8 mouse cellular contexts compared by ENCODE assay signal in genomic region chr13:6191915-6192295, GRCm38 (mm10).
DNase-seq lines count a peak whose midpoint lies in the region; ATAC-seq and TF ChIP-seq lines count a peak whose summit lies in the region.

No protein-coding gene starts in this region.

- no peak overlapping the region for H3K4me3 ChIP-seq in limb, embryonic 14.5 days (replicated peaks; ENCODE audit: low read length)
- H3K4me3 ChIP-seq in limb, embryonic 10.5 days: no peak overlapping the region
- H3K4me3 ChIP-seq in kidney, embryonic 14.5 days (ENCODE audit: low read length): no peak overlapping the region
- H3K4me3 ChIP-seq in forebrain, embryonic 15.5 days: no peak overlapping the region
- H3K4me3 ChIP-seq in forebrain, postnatal 0 days (ENCODE audit: low read depth, low read length): no peak overlapping the region
- no peak overlapping the region for H3K4me3 ChIP-seq in intestine, embryonic 16.5 days (ENCODE audit: low read length)

- peaks cover 7% of the 10 kb centered on the region; the same call in 1 of the 2 replicates for H3K4me1 ChIP-seq in limb, embryonic 14.5 days (ENCODE audit: control insufficient read depth, insufficient read depth, low read length)
- H3K4me1 ChIP-seq in limb, embryonic 10.5 days: peaks cover 10% of the 10 kb centered on the region; the same call in 1 of the 2 replicates
- no peaks in the 10 kb centered on the region for H3K4me1 ChIP-seq in kidney, embryonic 14.5 days (ENCODE audit: control insufficient read depth, insufficient read depth, low read length)
- H3K4me1 ChIP-seq in forebrain, embryonic 15.5 days: peaks cover 19% of the 10 kb centered on the region
- peaks cover 7% of the 10 kb centered on the region; the same call in 1 of the 2 replicates for H3K4me1 ChIP-seq in forebrain, postnatal 0 days (ENCODE audit: insufficient read depth)
- H3K4me1 ChIP-seq in intestine, embryonic 16.5 days (ENCODE audit: control insufficient read depth, insufficient read depth, low read length): 0 out of 2 replicates have a peak, but pooled peaks cover 3% of the 10 kb centered on the region

- H3K9ac ChIP-seq in limb, embryonic 14.5 days (ENCODE audit: low read depth, low read length, severe bottlenecking): no peak overlapping the region
- no peak overlapping the region for H3K9ac ChIP-seq in kidney, embryonic 14.5 days (ENCODE audit: low read depth, low read length)
- H3K9ac ChIP-seq in forebrain, embryonic 15.5 days (replicated peaks): no peak overlapping the region
- no peak overlapping the region for H3K9ac ChIP-seq in forebrain, postnatal 0 days
- H3K9ac ChIP-seq in intestine, embryonic 16.5 days (ENCODE audit: low read depth, low read length): no peak overlapping the region

- no peaks in the 10 kb centered on the region for H3K9me3 ChIP-seq in limb, embryonic 14.5 days (ENCODE audit: control insufficient read depth, low read length)
- H3K9me3 ChIP-seq in limb, embryonic 10.5 days (replicated peaks): no peaks in the 10 kb centered on the region
- no peaks in the 10 kb centered on the region for H3K9me3 ChIP-seq in kidney, embryonic 14.5 days (ENCODE audit: control insufficient read depth, low read length)
- no peaks in the 10 kb centered on the region for H3K9me3 ChIP-seq in forebrain, embryonic 15.5 days
- H3K9me3 ChIP-seq in forebrain, postnatal 0 days (ENCODE audit: low read length): no peaks in the 10 kb centered on the region
- no peaks in the 10 kb centered on the region for H3K9me3 ChIP-seq in intestine, embryonic 16.5 days (ENCODE audit: control insufficient read depth, low read length)

- WGBS in limb, embryonic 14.5 days: 50% methylated on average over 5 of the region's 5 CpGs
- WGBS in limb, embryonic 10.5 days: 72% methylated on average over 5 of the region's 5 CpGs
- 70% methylated on average over 5 of the region's 5 CpGs for WGBS in kidney, embryonic 14.5 days
- 33% methylated on average over 5 of the region's 5 CpGs for WGBS in forebrain, embryonic 15.5 days
- WGBS in forebrain, postnatal 0 days: 36% methylated on average over 5 of the region's 5 CpGs
- WGBS in intestine, embryonic 16.5 days: 48% methylated on average over 5 of the region's 5 CpGs

- H3K27ac ChIP-seq in limb, embryonic 14.5 days (replicated peaks; ENCODE audit: low read depth, low read length): no peak overlapping the region
- no peak overlapping the region for H3K27ac ChIP-seq in limb, embryonic 10.5 days
- no peak overlapping the region for H3K27ac ChIP-seq in kidney, embryonic 14.5 days (ENCODE audit: low read depth, low read length)
- H3K27ac ChIP-seq in forebrain, embryonic 15.5 days (replicated peaks): no peak overlapping the region
- no peak overlapping the region for H3K27ac ChIP-seq in forebrain, postnatal 0 days (ENCODE audit: low read depth, low read length)
- H3K27ac ChIP-seq in intestine, embryonic 16.5 days (ENCODE audit: low read length): no peak overlapping the region

- DNase-seq in limb, embryonic 14.5 days (ENCODE audit: low spot score): peak; percentile 51
- no peak for DNase-seq in limb, embryonic 10.5 days (ENCODE audit: low spot score)
- DNase-seq in brain, adult 2 months (ENCODE audit: low read depth, low spot score): peak; percentile 92
- DNase-seq in right cerebral cortex, postnatal 36 days (ENCODE audit: low spot score in 2 of 2): peak; percentile 36 to 61
- no peak for DNase-seq in forebrain, postnatal 0 days

- no peak for ATAC-seq in limb, embryonic 14.5 days (ENCODE audit: low FRiP score, low read depth)
- peak; percentile 57; the same call in 1 of the 2 replicates for ATAC-seq in kidney, embryonic 14.5 days (ENCODE audit: low FRiP score, low TSS enrichment)
- ATAC-seq in forebrain, embryonic 15.5 days (replicated peaks): no peak
- ATAC-seq in forebrain, postnatal 0 days: no peak
- no peak for ATAC-seq in intestine, embryonic 16.5 days

- H3K36me3 ChIP-seq in limb, embryonic 14.5 days (ENCODE audit: control insufficient read depth, insufficient read depth, low read length): no peaks in the 10 kb centered on the region
- H3K36me3 ChIP-seq in limb, embryonic 10.5 days: no peaks in the 10 kb centered on the region
- no peaks in the 10 kb centered on the region for H3K36me3 ChIP-seq in kidney, embryonic 14.5 days (ENCODE audit: control insufficient read depth, insufficient read depth, low read length)
- no peaks in the 10 kb centered on the region for H3K36me3 ChIP-seq in forebrain, embryonic 15.5 days
- no peaks in the 10 kb centered on the region for H3K36me3 ChIP-seq in forebrain, postnatal 0 days (ENCODE audit: insufficient read depth)
- no peaks in the 10 kb centered on the region for H3K36me3 ChIP-seq in intestine, embryonic 16.5 days (ENCODE audit: control insufficient read depth, insufficient read depth, low read length)

- TF ChIP-seq CTCF in forebrain, postnatal 0 days (IDR thresholded peaks at IDR 0.05; ENCODE audit: low read depth): no peak

- no peak overlapping the region for H3K4me2 ChIP-seq in limb, embryonic 14.5 days (replicated peaks; ENCODE audit: low read depth, low read length, severe bottlenecking)
- H3K4me2 ChIP-seq in kidney, embryonic 14.5 days (replicated peaks; ENCODE audit: low read depth, low read length): no peak overlapping the region
- no peak overlapping the region for H3K4me2 ChIP-seq in forebrain, embryonic 15.5 days (replicated peaks)
- H3K4me2 ChIP-seq in forebrain, postnatal 0 days (ENCODE audit: low read depth): no peak overlapping the region
- H3K4me2 ChIP-seq in intestine, embryonic 16.5 days (ENCODE audit: low read depth, low read length): no peak overlapping the region

- H3K27me3 ChIP-seq in limb, embryonic 14.5 days (ENCODE audit: control insufficient read depth, insufficient read depth, low read length): no peaks in the 10 kb centered on the region
- no peaks in the 10 kb centered on the region for H3K27me3 ChIP-seq in limb, embryonic 10.5 days (ENCODE audit: low read depth, poor library complexity, severe bottlenecking)
- H3K27me3 ChIP-seq in kidney, embryonic 14.5 days (ENCODE audit: control insufficient read depth, insufficient read depth, low read length): no peaks in the 10 kb centered on the region
- H3K27me3 ChIP-seq in forebrain, embryonic 15.5 days: no peaks in the 10 kb centered on the region
- H3K27me3 ChIP-seq in forebrain, postnatal 0 days (ENCODE audit: insufficient read depth, low read length): no peaks in the 10 kb centered on the region
- no peaks in the 10 kb centered on the region for H3K27me3 ChIP-seq in intestine, embryonic 16.5 days (replicated peaks; ENCODE audit: control insufficient read depth, insufficient read depth, low read length)

- TF ChIP-seq POLR2A in limb, embryonic 14.5 days (IDR thresholded peaks at IDR 0.05; ENCODE audit: borderline replicate concordance, extremely low read depth, insufficient read depth, insufficient read length): no peak

Comparison
In these comparisons a context has a peak if more than half of its experiments do, and no peak if none do; other contexts are left out.
1. DNase-seq: peak in limb, embryonic 14.5 days (single experiment), brain, adult 2 months (single experiment) and right cerebral cortex, postnatal 36 days (2 of 2); none in limb, embryonic 10.5 days (single experiment) and forebrain, postnatal 0 days (single experiment).